Mouse (Mus musculus): ENCODE data around the gene Hoxb4. TPM values are rescaled to one million over a fixed set of nuclear protein-coding genes. Genes with fewer than 3 reads are reported as not detected.

The Hoxb4 gene
- polyA plus RNA-seq, 1 experiment from 2014 or later, result 3.2 TPM

DNA sequence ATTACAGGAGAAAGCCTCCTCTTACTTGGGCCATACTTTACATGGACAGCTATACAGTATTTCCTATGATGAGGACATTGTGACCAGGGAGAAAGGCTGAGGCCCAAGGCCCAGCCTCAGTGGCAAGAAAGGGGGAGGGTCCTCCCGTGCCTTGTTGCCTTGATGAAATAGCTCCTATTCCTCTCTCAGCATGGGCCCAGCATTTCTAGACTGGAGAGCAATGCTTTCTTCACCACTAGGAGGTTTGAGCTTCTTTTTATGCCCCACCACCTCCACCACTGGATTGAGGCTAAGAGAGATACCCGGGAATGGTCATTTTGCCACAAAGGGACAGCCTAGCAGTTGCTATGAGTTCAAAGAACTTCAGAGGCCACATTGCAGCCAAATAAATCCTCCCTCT is 21.1 kb upstream of the Hoxb4 start:
- peaks cover 43% of the 10 kb centered on the region for H3K4me1 ChIP-seq (replicated peaks)
- no peak overlapping the region; the same call in 1 of the 2 replicates for H3K27ac ChIP-seq
- H3K36me3 ChIP-seq, result no peaks in the 10 kb centered on the region
- no peak overlapping the region; the same call in 1 of the 2 replicates for H3K9ac ChIP-seq
- no peaks in the 10 kb centered on the region for H3K9me3 ChIP-seq
- H3K27me3 ChIP-seq (replicated peaks), result peaks cover 77% of the 10 kb centered on the region
- ATAC-seq, result no peak
- H3K4me3 ChIP-seq (replicated peaks), result no peak overlapping the region
- H3K4me2 ChIP-seq (replicated peaks), result peak overlapping the region; percentile 74
- 32% methylated on average over 2 of the region's 2 CpGs for WGBS

- H3K9me3 ChIP-seq, result no peaks in the 10 kb centered on the region
- H3K9ac ChIP-seq, result no peak overlapping the region; the same call in 1 of the 2 replicates
- peaks cover 45% of the 10 kb centered on the region for H3K4me1 ChIP-seq (replicated peaks)
- no peak for ATAC-seq
- H3K27ac ChIP-seq, result no peak overlapping the region
- H3K4me3 ChIP-seq (replicated peaks), result no peak overlapping the region
- H3K36me3 ChIP-seq, result no peaks in the 10 kb centered on the region
- H3K27me3 ChIP-seq (replicated peaks), result peaks cover 78% of the 10 kb centered on the region
- WGBS, result 37% methylated on average over 3 of the region's 3 CpGs
- H3K4me2 ChIP-seq (replicated peaks), result peak overlapping the region; percentile 74; the same call in 1 of the 2 replicates
Measured at GRCm38 (mm10) chr11:96297428-96297827, 20.6 kb upstream of the Hoxb4 start.

DNA sequence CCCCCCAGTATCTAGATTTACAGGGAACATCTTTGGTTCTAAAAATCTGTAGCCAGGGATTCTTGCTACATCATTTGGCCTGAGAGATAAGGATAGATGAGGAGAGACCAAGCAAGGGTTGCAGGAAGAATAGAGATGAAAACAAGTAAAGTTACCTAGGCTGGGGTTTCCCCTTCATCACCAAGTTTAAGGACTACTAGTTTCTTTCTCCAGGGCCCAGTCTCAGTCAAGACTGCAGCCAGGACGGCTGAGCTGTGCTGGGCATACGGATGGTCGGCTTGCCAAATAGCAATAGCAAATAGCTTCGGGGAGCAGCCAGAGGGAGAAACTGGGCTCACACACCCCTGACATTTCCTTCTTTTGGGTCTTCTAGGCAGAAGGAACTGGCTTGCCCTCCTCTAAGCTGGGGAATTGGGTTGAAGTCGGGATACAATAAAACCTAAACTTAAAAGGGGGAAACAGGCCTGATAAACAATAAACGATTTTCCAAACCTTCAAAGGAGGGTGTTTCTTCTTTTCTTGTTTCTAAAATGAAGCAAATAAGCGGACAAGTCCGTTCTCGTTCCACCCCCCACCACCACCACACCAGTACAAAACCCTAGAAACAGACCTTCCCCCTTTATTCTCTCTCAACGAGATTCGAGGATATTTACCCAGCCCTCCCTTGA is 20.0 kb upstream of the Hoxb4 start:
- no peak overlapping the region for H3K27ac ChIP-seq
- 37% methylated on average over 11 of the region's 11 CpGs for WGBS
- no peak for ATAC-seq

DNA sequence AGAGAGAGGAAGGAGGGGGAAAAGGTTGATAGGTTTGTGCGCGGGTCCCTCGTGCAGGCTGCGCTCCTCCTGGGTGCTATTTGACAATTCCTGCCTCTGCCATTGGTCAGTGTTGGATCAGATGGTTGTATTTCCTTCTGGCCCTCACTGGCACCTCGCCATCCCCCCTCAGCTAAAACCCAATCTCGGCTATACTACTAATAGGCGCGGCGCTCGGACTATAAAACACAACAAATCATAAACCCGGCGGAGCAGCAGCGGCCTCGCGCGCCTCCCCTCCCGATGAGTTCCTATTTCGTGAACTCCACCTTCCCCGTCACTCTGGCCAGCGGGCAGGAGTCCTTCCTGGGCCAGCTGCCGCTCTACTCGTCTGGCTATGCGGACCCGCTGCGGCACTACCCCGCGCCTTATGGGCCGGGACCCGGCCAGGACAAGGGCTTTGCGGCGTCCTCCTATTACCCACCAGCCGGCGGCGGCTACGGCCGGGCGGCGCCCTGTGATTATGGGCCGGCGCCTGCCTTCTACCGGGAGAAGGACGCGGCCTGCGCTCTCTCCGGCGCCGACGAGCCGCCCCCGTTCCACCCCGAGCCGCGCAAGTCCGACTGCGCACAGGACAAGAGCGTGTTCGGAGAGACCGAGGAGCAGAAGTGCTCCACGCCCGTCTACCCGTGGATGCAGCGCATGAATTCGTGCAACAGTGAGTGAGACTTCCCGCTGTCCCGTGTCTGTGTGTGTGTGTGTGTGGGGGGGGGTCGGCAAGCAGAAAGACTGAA is 19.0 kb upstream of the Hoxb4 start:
- peaks cover 50% of the 10 kb centered on the region for H3K4me1 ChIP-seq (replicated peaks)
- peak; percentile 31 for ATAC-seq

More for the DNA sequence above, 20.0 kb upstream of the Hoxb4 start:
- peaks cover 45% of the 10 kb centered on the region for H3K4me1 ChIP-seq (replicated peaks)
- H3K27me3 ChIP-seq (replicated peaks), result peaks cover 72% of the 10 kb centered on the region
- peak overlapping the region; percentile 75 for H3K4me2 ChIP-seq (replicated peaks)
- no peaks in the 10 kb centered on the region for H3K9me3 ChIP-seq
- peak overlapping the region; percentile 51; the same call in 1 of the 2 replicates for H3K4me3 ChIP-seq (replicated peaks)
- no peaks in the 10 kb centered on the region for H3K36me3 ChIP-seq
- H3K9ac ChIP-seq, result no peak overlapping the region

GRCm38 (mm10) chr11:96299781-96300180 is 18.3 kb upstream of the Hoxb4 start:
- Histone ChIP-seq H3K4me3 (replicated peaks) (peak overlapping the region; percentile 51), H3K27ac (peak overlapping the region; percentile 66), H3K4me1 (replicated peaks) (peaks cover 51% of the 10 kb centered on the region), H3K4me2 (replicated peaks) (peak overlapping the region; percentile 75), H3K9me3 (no peaks in the 10 kb centered on the region), H3K9ac (peak overlapping the region; percentile 81), H3K27me3 (replicated peaks) (peaks cover 67% of the 10 kb centered on the region), H3K36me3 (no peaks in the 10 kb centered on the region)
- WGBS, result 10% methylated on average over 9 of the region's 9 CpGs
- ATAC-seq, result no peak

More for the DNA sequence above, 19.0 kb upstream of the Hoxb4 start:
- peak overlapping the region; percentile 51 for H3K4me3 ChIP-seq (replicated peaks)
- WGBS, result 1% methylated on average over 66 of the region's 66 CpGs
- H3K27me3 ChIP-seq (replicated peaks), result peaks cover 69% of the 10 kb centered on the region
- H3K27ac ChIP-seq, result peak overlapping the region; percentile 66
- no peaks in the 10 kb centered on the region for H3K9me3 ChIP-seq
- H3K9ac ChIP-seq, result peak overlapping the region; percentile 81
- H3K4me2 ChIP-seq (replicated peaks), result peak overlapping the region; percentile 75
- H3K36me3 ChIP-seq, result no peaks in the 10 kb centered on the region

DNA sequence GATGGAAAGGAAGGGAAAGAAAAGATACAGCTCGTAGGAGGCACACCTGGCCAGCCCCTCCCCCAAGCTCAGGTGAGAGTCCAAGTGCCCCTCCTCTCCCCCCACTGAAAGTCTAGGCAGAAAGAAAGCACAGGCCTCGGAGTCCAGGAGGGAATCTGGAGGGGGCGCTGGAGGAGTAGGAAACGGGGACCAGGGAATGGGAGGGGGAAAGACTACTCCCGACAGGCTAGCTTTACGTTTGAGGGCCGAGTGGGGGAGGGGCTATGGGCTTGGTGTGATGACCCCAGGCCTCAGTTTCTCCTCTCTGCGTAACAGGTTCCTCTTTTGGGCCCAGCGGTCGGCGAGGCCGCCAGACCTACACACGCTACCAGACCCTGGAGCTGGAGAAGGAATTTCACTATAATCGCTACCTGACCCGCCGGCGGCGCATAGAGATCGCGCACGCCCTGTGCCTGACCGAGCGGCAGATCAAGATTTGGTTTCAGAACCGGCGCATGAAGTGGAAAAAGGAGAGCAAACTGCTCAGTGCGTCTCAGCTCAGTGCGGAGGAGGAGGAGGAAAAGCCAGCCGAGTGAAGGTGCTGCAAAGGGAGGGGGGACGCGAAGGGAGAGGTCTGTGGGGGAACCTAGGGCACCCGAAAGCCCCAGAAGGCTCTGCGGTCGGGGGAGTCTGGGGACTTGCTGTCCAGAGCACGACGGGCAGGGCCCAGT is 17.6 kb upstream of the Hoxb4 start:
- no peaks in the 10 kb centered on the region for H3K9me3 ChIP-seq
- no peaks in the 10 kb centered on the region for H3K36me3 ChIP-seq
- 10% methylated on average over 35 of the region's 35 CpGs for WGBS
- peaks cover 63% of the 10 kb centered on the region for H3K27me3 ChIP-seq (replicated peaks)
- peak overlapping the region; percentile 81 for H3K9ac ChIP-seq
- peak overlapping the region; percentile 66; the same call in 1 of the 2 replicates for H3K27ac ChIP-seq
- peak overlapping the region; percentile 51 for H3K4me3 ChIP-seq (replicated peaks)
- peaks cover 47% of the 10 kb centered on the region for H3K4me1 ChIP-seq (replicated peaks)
- ATAC-seq, result no peak
- peak overlapping the region; percentile 75 for H3K4me2 ChIP-seq (replicated peaks)

- H3K27ac ChIP-seq, result peak overlapping the region; percentile 66; the same call in 1 of the 2 replicates
- peak overlapping the region; percentile 51 for H3K4me3 ChIP-seq (replicated peaks)
- ATAC-seq, result no peak
- H3K9ac ChIP-seq, result peak overlapping the region; percentile 81
- peak overlapping the region; percentile 75 for H3K4me2 ChIP-seq (replicated peaks)
- no peaks in the 10 kb centered on the region for H3K9me3 ChIP-seq
- peaks cover 45% of the 10 kb centered on the region for H3K4me1 ChIP-seq (replicated peaks)
- peaks cover 58% of the 10 kb centered on the region for H3K27me3 ChIP-seq (replicated peaks)
- no peaks in the 10 kb centered on the region for H3K36me3 ChIP-seq
- 30% methylated on average over 10 of the region's 10 CpGs for WGBS
Measured at GRCm38 (mm10) chr11:96301064-96301431, 17.0 kb upstream of the Hoxb4 start.

DNA sequence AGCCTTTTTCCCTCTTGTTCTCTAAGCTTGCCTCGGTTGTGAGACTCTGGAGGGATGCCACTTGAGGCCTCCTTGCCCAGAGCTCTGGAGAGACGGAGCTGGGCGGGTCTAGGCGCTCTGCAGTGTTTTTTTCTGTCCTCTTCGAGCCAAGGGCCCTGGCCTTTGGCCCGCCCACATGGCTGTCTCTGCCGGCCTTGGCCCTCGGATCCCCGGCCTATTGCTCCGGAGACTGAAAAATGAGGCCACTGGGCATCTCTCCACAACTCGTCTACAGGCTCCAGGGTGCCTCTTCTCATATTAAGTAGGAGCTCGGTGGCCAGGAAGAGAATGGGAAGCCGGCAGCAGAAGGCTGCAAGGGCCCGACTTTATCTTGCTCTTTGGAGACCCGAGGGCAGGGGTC is 16.2 kb upstream of the Hoxb4 start:
- ATAC-seq, result no peak
- Histone ChIP-seq H3K4me3 (replicated peaks) (peak overlapping the region; percentile 17), H3K36me3 (no peaks in the 10 kb centered on the region), H3K27ac (peak overlapping the region; percentile 63), H3K27me3 (replicated peaks) (peaks cover 51% of the 10 kb centered on the region), H3K9me3 (no peaks in the 10 kb centered on the region), H3K9ac (peak overlapping the region; percentile 31; the same call in 1 of the 2 replicates), H3K4me1 (replicated peaks) (peaks cover 48% of the 10 kb centered on the region), H3K4me2 (replicated peaks) (peak overlapping the region; percentile 81)
- 18% methylated on average over 15 of the region's 15 CpGs for WGBS

GRCm38 (mm10) chr11:96302381-96303150 is 15.5 kb upstream of the Hoxb4 start:
- ATAC-seq, result no peak
- peak overlapping the region; percentile 63 for H3K27ac ChIP-seq
- no peaks in the 10 kb centered on the region for H3K36me3 ChIP-seq
- peak overlapping the region; percentile 81 for H3K4me2 ChIP-seq (replicated peaks)
- H3K9ac ChIP-seq, result peak overlapping the region; percentile 2; the same call in 1 of the 2 replicates
- H3K4me3 ChIP-seq (replicated peaks), result peak overlapping the region; percentile 46
- H3K4me1 ChIP-seq (replicated peaks), result peaks cover 45% of the 10 kb centered on the region
- H3K9me3 ChIP-seq, result no peaks in the 10 kb centered on the region
- 31% methylated on average over 23 of the region's 23 CpGs for WGBS
- peaks cover 44% of the 10 kb centered on the region for H3K27me3 ChIP-seq (replicated peaks)

- H3K4me1 ChIP-seq (replicated peaks), result peaks cover 45% of the 10 kb centered on the region
- peak within 1 kb of the TSS; percentile 90 for H3K27ac ChIP-seq
- WGBS, result 1% methylated on average over 69 of the region's 69 CpGs
- H3K27me3 ChIP-seq (replicated peaks), result peaks cover 37% of the 10 kb centered on the region
- peak within 1 kb of the TSS; percentile 46 for H3K4me3 ChIP-seq (replicated peaks)
- peak; percentile 62 for ATAC-seq
- H3K9ac ChIP-seq, result peak within 1 kb of the TSS; percentile 70
- no peaks in the 10 kb centered on the region for H3K9me3 ChIP-seq
- no peaks in the 10 kb centered on the region for H3K36me3 ChIP-seq
- peak within 1 kb of the TSS; percentile 81 for H3K4me2 ChIP-seq (replicated peaks)
Measured at GRCm38 (mm10) chr11:96303151-96304099, 14.6 kb upstream of the Hoxb4 start, which contains the start of gene Hoxb5. TSS of gene Hoxb5 (plus strand) at chr11:96303336.

Data from intestine, embryonic 15.5 days (tissue).